In genomic region chr6:59425824-59426533, GRCm38 (mm10) we compare ENCODE assay signal across 8 mouse cellular contexts. TPM values are rescaled to one million over a fixed set of nuclear protein-coding genes. Genes with fewer than 3 reads are reported as not detected.
DNase-seq lines count a peak whose midpoint lies in the region; ATAC-seq lines count a peak whose summit lies in the region.

Gene Gprin3, minus strand, starts transcription at chr6:59426294.

- H3K27ac ChIP-seq in forebrain, embryonic 12.5 days, result no peak within 1 kb of the TSS
- H3K27ac ChIP-seq in heart, embryonic 16.5 days (ENCODE audit: low read length), result peak within 1 kb of the TSS; percentile 78
- H3K27ac ChIP-seq in liver, embryonic 13.5 days, result no peak within 1 kb of the TSS

- H3K9me3 ChIP-seq in forebrain, embryonic 12.5 days, result no peaks in the 10 kb centered on the region
- H3K9me3 ChIP-seq in heart, embryonic 16.5 days (replicated peaks; ENCODE audit: control insufficient read depth, low read length), result no peaks in the 10 kb centered on the region
- H3K9me3 ChIP-seq in liver, embryonic 13.5 days (replicated peaks), result no peaks in the 10 kb centered on the region

- ATAC-seq in cerebellum, adult (ENCODE audit: insufficient number of reproducible peaks, low FRiP score, low TSS enrichment), result peak; percentile 94
- peak; percentile 92 for ATAC-seq in forebrain, embryonic 12.5 days (ENCODE audit: low FRiP score)
- ATAC-seq in heart, embryonic 16.5 days (replicated peaks; ENCODE audit: extremely low read depth, insufficient read depth, low FRiP score), result peak; percentile 91
- ATAC-seq in liver, embryonic 13.5 days (ENCODE audit: low read depth), result peak; percentile 79

- 8% methylated on average over 34 of the region's 34 CpGs for WGBS in forebrain, embryonic 12.5 days
- 7% methylated on average over 34 of the region's 34 CpGs for WGBS in heart, embryonic 16.5 days
- 7% methylated on average over 34 of the region's 34 CpGs for WGBS in liver, embryonic 13.5 days (ENCODE audit: insufficient replicate concordance)

- peak within 1 kb of the TSS; percentile 81 for H3K4me2 ChIP-seq in forebrain, embryonic 12.5 days
- H3K4me2 ChIP-seq in heart, embryonic 16.5 days (ENCODE audit: low read depth, low read length), result peak within 1 kb of the TSS; percentile 76
- peak within 1 kb of the TSS; percentile 57 for H3K4me2 ChIP-seq in liver, embryonic 13.5 days

- peak within 1 kb of the TSS; percentile 46 for H3K4me3 ChIP-seq in forebrain, embryonic 12.5 days (replicated peaks)
- peak within 1 kb of the TSS; percentile 53 for H3K4me3 ChIP-seq in heart, embryonic 16.5 days (ENCODE audit: low read length)
- H3K4me3 ChIP-seq in liver, embryonic 13.5 days (replicated peaks), result peak within 1 kb of the TSS; percentile 45

- DNase-seq in CD4-positive, CD25-positive, alpha-beta regulatory T cell, adult 2 months (ENCODE audit: low read depth, low spot score), result peak; percentile 86
- DNase-seq in kidney, postnatal 14 days, result peak; percentile 92
- peak; percentile 4 for DNase-seq in liver, embryonic 13.5 days
- peak; percentile 70 to 78 for DNase-seq in natural killer cell, adult 2 months (ENCODE audit: low spot score in 2 of 2)
- DNase-seq in splenic B cell, adult 2 months (ENCODE audit: low read depth, low spot score), result peak; percentile 18

- no peaks in the 10 kb centered on the region for H3K27me3 ChIP-seq in forebrain, embryonic 12.5 days
- no peaks in the 10 kb centered on the region for H3K27me3 ChIP-seq in heart, embryonic 16.5 days (ENCODE audit: control insufficient read depth, insufficient read depth, low read length)
- no peaks in the 10 kb centered on the region for H3K27me3 ChIP-seq in liver, embryonic 13.5 days
- H3K27me3 ChIP-seq in splenic B cell, adult 2 months (ENCODE audit: control insufficient read depth, insufficient read depth, low read length, poor library complexity, severe bottlenecking), result no peaks in the 10 kb centered on the region

- H3K9ac ChIP-seq in forebrain, embryonic 12.5 days, result peak within 1 kb of the TSS; percentile 46
- H3K9ac ChIP-seq in heart, embryonic 16.5 days (ENCODE audit: low read length), result peak within 1 kb of the TSS; percentile 70
- H3K9ac ChIP-seq in liver, embryonic 13.5 days, result no peak within 1 kb of the TSS

- H3K36me3 ChIP-seq in forebrain, embryonic 12.5 days (replicated peaks), result no peaks in the 10 kb centered on the region
- H3K36me3 ChIP-seq in heart, embryonic 16.5 days (ENCODE audit: control insufficient read depth, insufficient read depth), result no peaks in the 10 kb centered on the region
- no peaks in the 10 kb centered on the region for H3K36me3 ChIP-seq in liver, embryonic 13.5 days
- H3K36me3 ChIP-seq in splenic B cell, adult 2 months (ENCODE audit: control insufficient read depth, insufficient read depth, low read length, poor library complexity, severe bottlenecking), result no peaks in the 10 kb centered on the region

- 0 out of 2 replicates have a peak, but pooled peaks cover 9% of the 10 kb centered on the region for H3K4me1 ChIP-seq in forebrain, embryonic 12.5 days
- peaks cover 8% of the 10 kb centered on the region for H3K4me1 ChIP-seq in heart, embryonic 16.5 days (ENCODE audit: control insufficient read depth, insufficient read depth, low read length)
- H3K4me1 ChIP-seq in liver, embryonic 13.5 days (replicated peaks), result peaks cover 5% of the 10 kb centered on the region; the same call in 1 of the 2 replicates

RNA-seq across cellular contexts. Expression of gene Gprin3, which starts in this region (rescaled TPM):
- polyA plus RNA-seq in forebrain, embryonic 12.5 days (2016; fragmentation: Nextera tagmentation; extraction: Ambion mirVana), result 0.42 and 0.52 TPM in 2 replicates
- polyA plus RNA-seq in heart, embryonic 16.5 days (2015; fragmentation: Nextera tagmentation; extraction: Ambion mirVana), result 2.8 and 3.3 TPM in 2 replicates
- polyA plus RNA-seq in liver, embryonic 13.5 days (2015; fragmentation: Nextera tagmentation; extraction: Ambion mirVana), result 0.07 and 0.09 TPM in 2 replicates

Comparison
In these comparisons a context has a peak if more than half of its experiments do, and no peak if none do; other contexts are left out.
1. Peak in ATAC-seq, H3K4me3 ChIP-seq, H3K9ac ChIP-seq and H3K4me2 ChIP-seq in forebrain, embryonic 12.5 days; RNA of the gene not detected or under 1 TPM.
2. Peak in DNase-seq, ATAC-seq, H3K4me3 ChIP-seq and H3K4me2 ChIP-seq in liver, embryonic 13.5 days; RNA of the gene not detected or under 1 TPM.
3. DNase-seq: peak in every context shown above with its lines; median percentile 92 in kidney, postnatal 14 days; 86 in CD4-positive, CD25-positive, alpha-beta regulatory T cell, adult 2 months; 74 in natural killer cell, adult 2 months; 18 in splenic B cell, adult 2 months; 4 in liver, embryonic 13.5 days.